Mouse (Mus musculus): ENCODE measurements around the gene Tmem132b. TPM values are rescaled to one million over a fixed set of nuclear protein-coding genes. Genes with fewer than 3 reads are reported as not detected.
"Not testable (repeated sequence)": the region's sequence is repeated elsewhere in the genome, so short reads cannot be mapped to it uniquely, and the experiment has no call there.

Tmem132b gene
- under 1 TPM; 0.20 to 0.56 TPM for total RNA-seq (2021)
- long read RNA-seq, experiment 1: 0 reads
- long read RNA-seq, experiment 2: 0 reads

GRCm38 (mm10) chr5:125531634-125532033 is at the start of gene Tmem132b:
Gene Tmem132b, plus strand, starts transcription at chr5:125531774.
- intact Hi-C loops (cut with DNase I): no loop called here
- DNase-seq: no peak
- H3K4me3 ChIP-seq: peak within 1 kb of the TSS; percentile 60

DNA sequence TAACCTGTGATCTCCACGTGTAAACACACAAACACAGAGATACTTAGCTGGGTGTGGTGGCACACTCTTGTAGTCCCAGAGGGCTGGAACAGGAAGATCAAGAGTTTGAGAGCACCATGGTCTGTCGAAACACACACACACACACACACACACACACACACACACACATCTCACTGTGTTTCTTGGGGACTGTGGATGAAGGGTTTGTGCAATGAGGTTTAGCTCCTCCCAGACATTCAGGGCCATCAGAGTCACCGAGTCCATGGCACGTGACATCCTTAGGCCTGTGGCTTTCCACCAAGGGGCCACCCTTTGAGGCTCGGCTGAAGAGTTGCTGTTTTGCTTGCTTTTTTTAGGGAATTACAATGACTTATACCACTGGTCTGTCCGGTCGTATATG is 49.1 kb upstream of the Tmem132b start:
- no peak overlapping the region for H3K27ac ChIP-seq
- DNase-seq: no peak

More at GRCm38 (mm10) chr5:125531634-125532033, at the start of gene Tmem132b:
- H3K27ac ChIP-seq: no peak within 1 kb of the TSS
- TF ChIP-seq CTCF (IDR thresholded peaks at IDR 0.05): no peak

GRCm38 (mm10) chr5:125483712-125484611 is 47.6 kb upstream of the Tmem132b start:
- TF ChIP-seq CTCF (IDR thresholded peaks at IDR 0.05): no peak
- no peak overlapping the region for H3K4me3 ChIP-seq
- H3K27ac ChIP-seq: no peak overlapping the region
- DNase-seq: no peak
- intact Hi-C loops (cut with DNase I): no loop called here

More for the DNA sequence above, 49.1 kb upstream of the Tmem132b start:
- TF ChIP-seq CTCF (IDR thresholded peaks at IDR 0.05): no peak
- intact Hi-C loops (cut with DNase I): no loop called here
- H3K4me3 ChIP-seq: no peak overlapping the region

DNA sequence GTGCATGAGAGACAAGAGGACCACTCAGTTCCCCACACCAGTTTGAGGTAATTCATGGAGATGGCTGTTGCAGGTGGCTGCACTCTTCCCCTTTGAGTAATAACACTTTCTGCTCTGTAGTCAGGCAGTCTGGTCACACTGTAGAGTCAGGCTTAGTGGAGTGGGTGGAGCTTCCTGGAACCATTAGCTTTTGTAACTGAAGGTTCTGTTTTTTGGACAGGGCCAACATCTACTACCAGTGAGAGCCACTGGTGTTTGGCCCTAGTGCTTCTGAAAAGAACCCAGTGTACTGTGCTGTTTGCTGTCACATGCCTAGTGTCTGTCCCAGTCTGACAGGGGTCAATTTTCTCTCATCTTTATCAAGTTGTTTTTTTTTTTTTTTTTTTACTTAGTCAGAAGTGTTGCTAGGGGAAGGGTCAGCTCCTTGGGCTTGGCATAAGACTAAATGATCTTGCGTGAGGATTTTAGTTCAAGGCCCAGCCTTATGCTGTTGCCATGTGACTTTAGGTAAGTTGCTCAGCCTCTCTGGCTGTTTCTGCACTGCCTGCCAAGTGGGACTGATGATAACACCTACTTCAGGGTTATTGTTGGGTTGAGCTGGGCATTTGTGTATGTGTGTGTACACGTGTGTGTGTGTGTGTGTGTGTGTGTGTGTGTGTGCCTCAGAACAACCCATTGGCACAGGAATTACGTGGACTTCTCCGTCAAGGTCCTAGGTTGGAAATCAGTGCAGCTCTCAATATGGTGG is 46.4 kb upstream of the Tmem132b start:
- H3K27ac ChIP-seq: no peak overlapping the region
- TF ChIP-seq CTCF (IDR thresholded peaks at IDR 0.05): no peak
- H3K4me3 ChIP-seq: no peak overlapping the region
- intact Hi-C loops (cut with DNase I): no loop called here
- no peak for DNase-seq

GRCm38 (mm10) chr5:125486088-125486487 is 45.5 kb upstream of the Tmem132b start:
- Histone ChIP-seq H3K4me3 (no peak overlapping the region), H3K27ac (no peak overlapping the region)
- no peak for DNase-seq
- intact Hi-C loops (cut with DNase I): no loop called here
- no peak for TF ChIP-seq CTCF (IDR thresholded peaks at IDR 0.05)

DNA sequence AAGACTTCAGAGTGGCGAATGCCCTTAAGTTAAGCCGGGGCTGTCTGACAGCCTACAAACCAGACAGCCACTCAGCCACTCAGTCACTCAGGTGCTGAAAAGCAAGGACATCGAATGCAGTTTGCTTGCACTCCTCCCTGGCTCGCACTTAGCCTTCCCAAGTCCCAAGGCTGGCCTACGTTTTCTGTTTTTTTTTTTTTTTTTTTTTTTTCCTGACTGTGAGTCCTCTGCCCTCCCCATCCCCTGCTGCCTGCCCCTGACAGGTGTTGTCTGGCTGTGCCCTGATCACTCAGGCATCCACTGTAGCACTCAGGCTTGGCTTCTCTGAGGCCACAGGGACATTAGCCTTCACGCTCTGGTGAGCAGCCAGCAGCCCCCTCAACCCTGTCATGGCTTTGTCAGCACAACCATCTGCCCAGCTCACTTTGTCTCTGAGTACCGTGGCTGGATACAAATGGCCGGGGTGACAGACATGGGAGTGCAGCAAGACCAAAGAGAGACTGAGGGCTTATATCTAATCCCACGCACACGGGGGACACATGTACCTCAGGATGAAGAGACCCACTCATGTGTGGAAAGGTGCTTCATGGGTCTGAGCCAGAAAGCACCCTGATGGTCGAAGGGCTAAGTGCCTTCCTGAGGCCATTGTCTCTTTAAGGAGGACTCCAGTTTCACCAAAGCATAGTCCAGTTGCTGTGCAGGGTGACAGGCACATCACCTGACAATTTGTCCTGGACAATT is 44.0 kb upstream of the Tmem132b start:
- no peak for TF ChIP-seq CTCF (IDR thresholded peaks at IDR 0.05)
- no peak for DNase-seq
- intact Hi-C loops (cut with DNase I): no loop called here
- H3K4me3 ChIP-seq: no peak overlapping the region
- H3K27ac ChIP-seq: no peak overlapping the region

DNA sequence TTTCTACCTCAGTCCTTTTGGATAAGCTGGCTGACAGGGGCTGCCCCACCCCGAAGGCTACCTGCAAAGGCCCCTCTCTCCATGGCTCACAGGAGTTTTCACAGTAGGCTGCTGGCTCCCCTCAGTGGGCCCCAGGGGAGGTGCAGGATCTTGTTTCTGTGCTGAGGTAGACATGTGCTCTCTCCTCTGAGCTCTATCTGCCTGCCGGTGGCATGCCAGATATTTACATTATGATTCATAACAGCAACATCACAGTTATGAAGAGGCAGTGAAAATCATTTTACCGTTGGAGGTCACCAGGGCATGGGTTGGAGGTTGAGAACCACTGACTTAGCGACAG is 43.5 kb upstream of the Tmem132b start:
- peak; percentile 54 for DNase-seq
- TF ChIP-seq CTCF (IDR thresholded peaks at IDR 0.05): peak; percentile 57
- Histone ChIP-seq H3K27ac (no peak overlapping the region), H3K4me3 (no peak overlapping the region)
- intact Hi-C loops (cut with DNase I): no loop called here

DNA sequence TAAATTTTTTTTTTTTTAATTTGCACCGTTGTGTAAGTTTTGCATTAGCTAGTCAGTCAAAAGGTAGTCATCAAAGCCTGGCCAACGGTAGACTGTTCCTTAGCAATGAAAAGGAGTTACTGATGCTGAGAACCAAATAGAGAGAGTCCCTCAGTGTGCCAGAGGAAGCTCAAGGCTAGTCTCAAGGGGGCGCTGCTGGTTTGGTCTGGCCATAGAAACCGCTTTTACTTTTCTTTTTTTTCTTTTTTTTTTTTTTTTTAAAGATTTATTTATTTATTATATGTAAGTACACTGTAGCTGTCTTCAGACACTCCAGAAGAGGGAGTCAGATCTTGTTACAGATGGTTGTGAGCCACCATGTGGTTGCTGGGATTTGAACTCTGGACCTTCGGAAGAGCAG is 42.6 kb upstream of the Tmem132b start:
- H3K4me3 ChIP-seq; intact Hi-C loops (cut with DNase I): not testable (repeated sequence)

DNA sequence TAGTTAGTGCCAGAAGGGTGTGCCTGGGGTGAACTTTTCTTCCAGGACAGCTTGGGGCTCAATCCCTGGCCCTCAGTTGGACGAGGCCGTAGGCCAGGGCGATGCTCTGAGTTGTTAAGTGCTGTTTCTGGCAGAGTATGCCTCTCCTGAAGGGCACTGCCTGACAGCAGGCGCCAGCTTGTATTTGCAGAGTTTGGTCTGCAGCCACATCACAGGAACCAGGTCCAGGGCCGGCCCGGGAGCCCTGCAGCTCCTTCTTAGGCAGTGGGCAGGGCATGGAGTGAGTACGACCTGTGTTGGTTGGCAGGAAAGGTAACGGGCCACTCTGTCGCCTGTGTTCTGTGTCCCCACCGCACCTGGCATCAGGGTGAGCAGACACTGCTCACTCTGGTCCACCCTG is 40.5 kb upstream of the Tmem132b start:
- H3K4me3 ChIP-seq: no peak overlapping the region
- TF ChIP-seq CTCF (IDR thresholded peaks at IDR 0.05): no peak
- intact Hi-C loops (cut with DNase I): no loop called here
- DNase-seq: peak; percentile 87
- H3K27ac ChIP-seq: peak overlapping the region; percentile 80

More for the DNA sequence above, 42.6 kb upstream of the Tmem132b start:
- not testable (repeated sequence) for DNase-seq, H3K27ac ChIP-seq

DNA sequence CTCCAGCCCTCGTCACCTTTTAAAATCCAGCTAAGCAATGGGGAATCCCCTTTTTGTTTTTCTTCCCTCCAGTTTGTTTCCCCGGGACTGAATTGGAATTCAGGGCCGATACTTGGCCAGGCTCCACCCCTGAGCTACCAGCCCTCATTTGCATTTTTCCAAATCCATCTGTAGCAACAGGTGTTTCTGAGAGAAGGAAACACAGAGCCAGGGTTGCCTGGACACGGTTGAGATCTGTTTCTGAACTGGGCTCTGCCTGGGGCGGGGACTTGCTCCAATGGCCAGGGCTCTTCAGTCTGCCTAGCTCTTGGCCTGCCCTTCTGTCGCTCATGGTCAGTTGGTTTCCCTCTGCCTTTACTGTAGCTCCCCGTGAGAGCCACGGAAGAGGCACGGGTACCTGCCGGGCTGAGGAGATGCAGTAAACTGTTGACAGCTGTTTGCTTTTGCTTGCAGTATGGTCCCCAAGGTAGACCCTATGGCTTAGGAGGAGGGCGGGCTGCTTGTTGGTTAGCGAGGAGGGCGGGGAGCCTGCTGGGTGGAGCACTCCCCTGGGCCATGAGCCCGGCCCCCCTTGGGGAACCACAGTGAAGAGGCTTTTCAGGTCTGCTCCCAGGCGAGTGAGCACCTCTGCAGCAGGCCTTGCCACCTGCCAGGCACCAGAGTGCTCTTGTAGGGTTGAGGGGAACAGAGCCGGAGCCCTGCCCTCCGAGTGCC is 39.0 kb upstream of the Tmem132b start:
- no peak overlapping the region for H3K4me3 ChIP-seq
- intact Hi-C loops (cut with DNase I): no loop called here
- no peak for TF ChIP-seq CTCF (IDR thresholded peaks at IDR 0.05)
- DNase-seq: peak; percentile 60
- peak overlapping the region; percentile 61; the same call in 1 of the 2 replicates for H3K27ac ChIP-seq

- Histone ChIP-seq H3K27ac (peak overlapping the region; percentile 61; the same call in 1 of the 2 replicates), H3K4me3 (no peak overlapping the region)
- DNase-seq: no peak
- TF ChIP-seq CTCF (IDR thresholded peaks at IDR 0.05): no peak
- intact Hi-C loops (cut with DNase I): no loop called here
These were observed 38.5 kb upstream of the Tmem132b start for GRCm38 (mm10) chr5:125493093-125493423.

GRCm38 (mm10) chr5:125495655-125496054 is 35.9 kb upstream of the Tmem132b start:
- no peak for TF ChIP-seq CTCF (IDR thresholded peaks at IDR 0.05)
- intact Hi-C loops (cut with DNase I): no loop called here
- no peak overlapping the region for H3K4me3 ChIP-seq
- peak; percentile 83 for DNase-seq
- H3K27ac ChIP-seq: peak overlapping the region; percentile 70
